Mouse (Mus musculus) neural tube, embryonic 15.5 days (tissue): ENCODE measurements at regions not wholly inside any gene's neighbourhood (a gene's known extent, or its start where the extent isn't known, plus 50 kb on each side); places are given as distances from the start of the nearest gene placed in this dataset.

ENCODE experiments used
- ATAC-seq: fragments of 200-750 bp; cut with Nextera tagmentation; 2 replicates; pipeline ENCODE4 v1.8.0; 2017; ENCODE audit warnings: mild to moderate bottlenecking, moderate TSS enrichment, moderate library complexity; ENCODE audit not compliant: low FRiP score
- H3K27ac ChIP-seq: fragments of 300-500 bp; sonication (generic); replicated peaks from 2 replicates; pipeline ENCODE4 v1.5.1; 2015; ENCODE audit warnings: mild to moderate bottlenecking, inconsistent platforms
- H3K27me3 ChIP-seq: fragments of 300-500 bp; sonication (generic); replicated peaks from 2 replicates; pipeline ENCODE4 v1.6.1; 2015; ENCODE audit warnings: inconsistent platforms
- H3K36me3 ChIP-seq: fragments of 300-500 bp; sonication (generic); 2 replicates; pipeline ENCODE4 v1.6.1; 2015; ENCODE audit warnings: inconsistent platforms
- H3K4me1 ChIP-seq: fragments of 300-500 bp; sonication (generic); 2 replicates; pipeline ENCODE4 v1.6.1; 2015; ENCODE audit warnings: inconsistent platforms
- H3K4me2 ChIP-seq: fragments of 300-500 bp; sonication (generic); 2 replicates; pipeline ENCODE4 v1.6.1; 2015; ENCODE audit warnings: inconsistent platforms, mild to moderate bottlenecking, moderate library complexity
- H3K4me3 ChIP-seq: fragments of 300-500 bp; sonication (generic); replicated peaks from 2 replicates; pipeline ENCODE4 v1.5.1; 2015; ENCODE audit warnings: mild to moderate bottlenecking, inconsistent platforms
- H3K9ac ChIP-seq: fragments of 300-500 bp; sonication (generic); replicated peaks from 2 replicates; pipeline ENCODE4 v1.6.1; 2015; ENCODE audit warnings: mild to moderate bottlenecking, inconsistent platforms
- H3K9me3 ChIP-seq: fragments of 300-500 bp; sonication (generic); replicated peaks from 2 replicates; pipeline ENCODE4 v1.6.1; 2016; ENCODE audit warnings: inconsistent platforms
- WGBS: fragments of 180-500 bp; shearing (Covaris S2); methylation state at CpG from one replicate; pipeline ENCODE4 v1.1.7; 2015; ENCODE audit warnings: mixed read lengths; 5-methylcytosine and 5-hydroxymethylcytosine counted together

DNA sequence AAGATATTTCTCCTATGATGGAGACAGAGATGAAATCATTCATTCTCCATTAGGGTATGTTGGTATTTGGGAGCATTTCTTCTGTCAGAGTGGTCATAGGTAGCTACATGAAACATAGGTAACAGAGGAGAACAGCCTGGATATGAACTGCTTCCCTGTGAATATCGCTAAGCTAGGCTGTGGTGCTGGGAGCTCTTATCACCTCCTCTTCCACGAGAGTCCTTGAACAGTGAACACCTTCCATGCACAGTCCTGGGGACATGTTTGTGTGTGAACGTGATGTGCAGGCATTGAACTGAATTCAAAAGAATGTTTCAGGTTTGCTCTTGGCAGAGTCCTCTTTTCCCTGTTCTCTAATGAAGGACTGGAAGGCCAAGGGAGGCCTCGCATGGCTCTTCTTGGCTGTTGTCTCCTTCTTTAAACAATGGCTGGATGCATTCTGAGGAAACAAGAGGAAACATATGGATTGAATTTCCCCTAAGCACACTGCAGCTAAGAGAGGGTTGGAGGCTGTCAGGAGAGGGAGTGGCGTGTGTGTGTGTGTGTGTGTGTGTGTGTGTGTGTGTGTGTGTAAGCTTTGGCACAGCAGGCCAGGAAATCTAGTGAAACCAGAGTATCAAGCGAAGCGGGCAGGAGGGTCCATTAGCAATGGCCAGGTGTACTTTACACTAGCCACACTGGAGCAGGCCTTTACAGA is 239.8 kb upstream of the Gm12728 start:
- WGBS, result 90% methylated on average over 7 of the region's 7 CpGs
- H3K4me3 ChIP-seq, result no peak overlapping the region
- ATAC-seq, result no peak
- no peaks in the 10 kb centered on the region for H3K27me3 ChIP-seq
- no peaks in the 10 kb centered on the region for H3K9me3 ChIP-seq
- no peak overlapping the region for H3K27ac ChIP-seq
- H3K4me2 ChIP-seq, result no peak overlapping the region
- no peaks in the 10 kb centered on the region for H3K36me3 ChIP-seq
- H3K4me1 ChIP-seq, result no peaks in the 10 kb centered on the region
- no peak overlapping the region for H3K9ac ChIP-seq

DNA sequence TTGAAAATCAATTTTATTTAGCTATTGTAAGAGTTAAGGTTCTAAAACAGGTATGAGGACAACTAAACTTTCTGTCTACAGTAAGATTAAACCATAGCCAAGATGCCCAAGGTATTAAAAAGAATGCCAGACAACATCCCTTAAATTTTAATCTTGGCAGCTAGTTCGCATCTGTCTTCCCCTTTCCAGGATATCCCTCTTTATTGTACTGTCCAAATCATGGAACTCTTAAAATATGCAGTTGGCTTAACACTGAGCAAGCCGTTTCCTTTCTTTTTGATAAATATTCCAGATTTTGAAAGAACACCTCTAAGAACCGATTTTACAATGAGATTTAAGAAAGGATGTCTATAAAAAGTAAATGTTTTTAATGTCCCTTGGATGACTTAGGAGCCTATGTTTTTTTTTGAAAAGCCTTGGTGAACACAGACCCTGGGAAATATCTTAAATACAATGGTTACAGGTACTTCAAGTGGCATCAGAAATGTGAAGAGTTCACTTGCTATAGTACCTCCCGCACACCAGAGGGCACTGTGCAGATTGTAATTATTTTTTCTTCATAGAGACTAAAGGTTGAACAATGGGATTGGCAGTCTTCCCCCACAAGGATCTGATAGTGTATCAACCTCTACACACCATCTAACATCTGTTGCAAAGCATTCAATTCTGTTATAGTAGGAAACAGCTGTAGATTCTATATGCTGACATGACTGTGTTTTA is 237.5 kb upstream of the Gm12728 start:
- Histone ChIP-seq H3K9ac (no peak overlapping the region), H3K4me1 (no peaks in the 10 kb centered on the region), H3K4me2 (no peak overlapping the region), H3K27me3 (no peaks in the 10 kb centered on the region), H3K4me3 (no peak overlapping the region), H3K36me3 (no peaks in the 10 kb centered on the region), H3K9me3 (no peaks in the 10 kb centered on the region), H3K27ac (no peak overlapping the region)
- 96% methylated on average over 4 of the region's 4 CpGs for WGBS
- ATAC-seq, result no peak

DNA sequence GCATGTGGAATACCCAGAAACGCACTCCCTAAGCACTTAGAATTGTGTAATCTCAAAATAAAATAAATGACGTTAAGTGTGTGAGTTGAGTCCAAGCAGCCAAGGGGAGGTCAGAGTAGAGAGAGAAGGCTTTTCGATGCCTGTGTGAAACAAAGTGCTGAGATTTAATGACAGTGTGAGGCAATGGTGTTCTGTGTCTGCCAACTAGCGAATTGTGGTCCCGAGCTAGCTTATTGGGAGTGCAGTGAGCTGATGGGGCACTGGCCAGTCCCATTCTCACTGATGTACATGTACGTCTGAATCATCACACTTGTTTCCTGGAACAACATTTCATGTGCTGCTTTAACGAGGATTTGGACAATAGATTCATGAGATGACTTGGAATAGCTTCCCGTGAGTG is 234.7 kb upstream of the Gm12728 start:
- H3K36me3 ChIP-seq, result no peaks in the 10 kb centered on the region
- no peak overlapping the region for H3K4me2 ChIP-seq
- no peaks in the 10 kb centered on the region for H3K27me3 ChIP-seq
- H3K9ac ChIP-seq, result no peak overlapping the region
- H3K4me3 ChIP-seq, result no peak overlapping the region
- H3K9me3 ChIP-seq, result no peaks in the 10 kb centered on the region
- H3K27ac ChIP-seq, result no peak overlapping the region
- ATAC-seq, result no peak
- 78% methylated on average over 8 of the region's 8 CpGs for WGBS
- H3K4me1 ChIP-seq, result no peaks in the 10 kb centered on the region

DNA sequence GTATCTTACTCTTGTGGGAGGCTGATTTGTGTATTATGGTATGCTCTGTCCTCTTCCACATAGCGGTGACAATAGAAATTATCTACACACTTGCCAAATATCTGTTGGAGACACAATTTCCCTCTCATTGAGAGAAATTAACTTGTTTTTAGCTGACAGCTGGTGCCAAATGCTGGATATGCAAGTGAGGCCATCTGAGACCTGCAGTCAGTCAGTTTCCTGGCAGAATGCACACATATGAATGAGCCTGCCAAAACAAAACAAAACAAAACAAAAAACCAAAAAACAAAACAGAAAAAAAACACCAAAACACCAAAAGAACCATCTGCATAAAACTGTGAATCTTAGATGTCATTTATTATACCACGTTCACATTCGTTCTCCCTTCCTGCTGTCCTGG is 233.7 kb upstream of the Gm12728 start:
- no peak overlapping the region for H3K4me2 ChIP-seq
- no peak overlapping the region for H3K9ac ChIP-seq
- 0 out of 2 replicates have a peak, but pooled peaks cover 1% of the 10 kb centered on the region for H3K4me1 ChIP-seq
- no peaks in the 10 kb centered on the region for H3K27me3 ChIP-seq
- no peaks in the 10 kb centered on the region for H3K9me3 ChIP-seq
- ATAC-seq, result no peak
- no peak overlapping the region for H3K27ac ChIP-seq
- WGBS, result 76% methylated on average over 3 of the region's 3 CpGs
- no peak overlapping the region for H3K4me3 ChIP-seq
- no peaks in the 10 kb centered on the region for H3K36me3 ChIP-seq

DNA sequence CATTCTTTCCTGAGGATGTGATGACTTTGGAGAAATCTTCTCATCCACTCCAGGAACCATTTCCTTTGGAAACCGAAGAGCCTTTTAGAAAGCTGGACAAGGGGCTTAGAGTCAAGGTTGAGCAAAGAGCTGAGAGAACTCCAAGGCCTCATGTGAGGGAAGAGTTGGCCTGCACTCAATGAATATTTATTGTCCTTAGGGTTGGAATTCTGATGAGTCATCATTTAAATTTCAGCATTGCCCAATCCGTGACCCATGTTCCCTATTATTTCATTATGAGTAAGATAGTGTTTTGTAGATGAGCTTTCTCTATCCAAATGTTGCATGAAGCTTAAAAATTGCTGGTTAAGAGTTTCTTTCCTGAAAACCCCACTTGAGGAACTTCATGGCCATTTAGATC is 232.3 kb upstream of the Gm12728 start:
- Histone ChIP-seq H3K4me2 (no peak overlapping the region), H3K27me3 (no peaks in the 10 kb centered on the region), H3K27ac (no peak overlapping the region), H3K9me3 (no peaks in the 10 kb centered on the region), H3K4me3 (no peak overlapping the region), H3K9ac (no peak overlapping the region), H3K4me1 (0 out of 2 replicates have a peak, but pooled peaks cover 4% of the 10 kb centered on the region), H3K36me3 (no peaks in the 10 kb centered on the region)
- 87% methylated on average over 2 of the region's 2 CpGs for WGBS
- no peak for ATAC-seq

DNA sequence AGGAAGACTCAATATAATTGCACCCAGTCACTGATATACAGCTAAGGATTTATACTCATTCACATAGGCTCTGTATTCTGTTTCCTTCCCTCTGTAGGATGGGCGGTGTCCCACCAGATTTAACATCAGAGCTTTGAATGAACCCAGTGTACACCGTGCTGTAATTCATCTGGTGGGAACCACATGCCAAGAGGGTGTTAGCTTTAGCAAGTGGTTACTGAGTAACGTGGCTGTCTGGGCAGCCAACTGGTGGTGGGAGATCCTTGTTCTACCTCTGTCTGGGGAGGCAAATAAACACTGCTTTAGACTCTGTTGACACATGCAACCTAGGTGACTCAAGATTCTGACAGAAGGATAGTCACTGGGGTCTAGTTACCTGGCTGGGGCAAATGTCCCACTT is 229.6 kb upstream of the Gm12728 start:
- WGBS, result 47% methylated on average over 3 of the region's 3 CpGs
- no peaks in the 10 kb centered on the region for H3K27me3 ChIP-seq
- no peaks in the 10 kb centered on the region for H3K36me3 ChIP-seq
- no peaks in the 10 kb centered on the region for H3K9me3 ChIP-seq
- no peak overlapping the region for H3K9ac ChIP-seq
- no peak overlapping the region for H3K27ac ChIP-seq
- H3K4me1 ChIP-seq, result 0 out of 2 replicates have a peak, but pooled peaks cover 4% of the 10 kb centered on the region
- no peak overlapping the region for H3K4me3 ChIP-seq
- no peak; the same call in 1 of the 2 replicates for ATAC-seq
- no peak overlapping the region for H3K4me2 ChIP-seq

DNA sequence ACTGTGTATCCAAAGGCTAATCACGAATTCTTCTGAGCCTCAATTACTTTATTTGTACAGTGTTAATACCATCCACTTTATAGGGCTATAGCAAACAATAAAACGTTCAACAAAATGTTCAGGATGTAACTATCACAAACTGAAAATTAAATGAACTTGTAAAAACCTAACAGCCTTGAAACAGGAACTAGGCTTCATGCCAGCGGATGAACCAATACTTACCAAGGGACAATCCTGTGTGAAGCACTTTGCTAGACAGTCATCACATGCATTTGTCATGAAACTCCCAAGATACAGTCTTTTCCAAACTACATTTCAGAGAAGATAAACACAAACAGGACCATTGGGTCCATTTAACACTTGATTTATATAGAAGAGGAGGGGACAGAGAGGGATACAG is 228.9 kb upstream of the Gm12728 start:
- Histone ChIP-seq H3K9ac (no peak overlapping the region), H3K4me2 (no peak overlapping the region), H3K27me3 (no peaks in the 10 kb centered on the region), H3K4me3 (no peak overlapping the region), H3K36me3 (no peaks in the 10 kb centered on the region), H3K27ac (no peak overlapping the region), H3K9me3 (no peaks in the 10 kb centered on the region), H3K4me1 (0 out of 2 replicates have a peak, but pooled peaks cover 4% of the 10 kb centered on the region)
- WGBS, result 69% methylated on average over 3 of the region's 3 CpGs
- no peak for ATAC-seq

DNA sequence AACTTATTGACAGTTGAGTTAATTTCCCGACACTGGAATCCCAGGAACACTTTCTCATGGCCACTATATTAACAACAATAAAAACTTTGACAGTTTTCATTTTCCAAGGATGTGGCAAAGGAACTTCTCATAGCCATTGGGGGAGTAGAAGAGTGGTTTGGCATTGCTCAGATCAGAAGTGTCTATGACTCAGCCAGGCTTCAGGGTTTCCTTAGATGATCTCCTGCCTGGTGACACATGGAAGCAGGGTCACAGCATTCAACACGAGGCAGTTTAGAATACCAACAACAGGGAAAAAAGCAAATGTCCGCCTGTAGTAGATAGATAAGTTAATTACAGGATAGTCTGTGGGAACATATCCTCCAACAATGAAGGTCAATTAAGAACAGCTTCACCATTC is 228.1 kb upstream of the Gm12728 start:
- no peak for ATAC-seq
- H3K27me3 ChIP-seq, result no peaks in the 10 kb centered on the region
- no peaks in the 10 kb centered on the region for H3K36me3 ChIP-seq
- H3K9ac ChIP-seq, result no peak overlapping the region
- H3K27ac ChIP-seq, result no peak overlapping the region
- no peak overlapping the region for H3K4me2 ChIP-seq
- H3K9me3 ChIP-seq, result no peaks in the 10 kb centered on the region
- no peak overlapping the region for H3K4me3 ChIP-seq
- 81% methylated on average over 3 of the region's 3 CpGs for WGBS
- 0 out of 2 replicates have a peak, but pooled peaks cover 4% of the 10 kb centered on the region for H3K4me1 ChIP-seq

DNA sequence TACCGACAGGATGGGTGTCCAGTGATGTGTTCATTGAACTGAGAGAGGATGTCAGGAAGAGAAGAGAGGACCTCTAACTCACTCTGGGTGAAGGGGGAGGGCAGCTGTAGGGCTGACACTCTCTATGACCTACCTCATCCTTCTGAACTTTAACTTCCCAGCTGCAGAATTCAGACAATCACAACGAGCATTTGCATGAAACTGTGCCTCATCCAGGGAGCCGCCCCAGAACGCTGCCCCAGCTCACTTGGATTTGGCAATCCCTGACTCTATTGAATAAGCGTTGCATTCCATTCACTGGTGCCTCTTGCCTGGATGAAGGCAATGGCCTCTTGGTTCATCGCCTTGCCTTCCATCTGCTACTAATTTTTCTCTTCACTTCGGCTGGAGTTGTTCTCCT is 223.9 kb upstream of the Gm12728 start:
- Histone ChIP-seq H3K27me3 (no peaks in the 10 kb centered on the region), H3K4me3 (no peak overlapping the region), H3K27ac (no peak overlapping the region), H3K4me2 (no peak overlapping the region), H3K4me1 (0 out of 2 replicates have a peak, but pooled peaks cover 4% of the 10 kb centered on the region), H3K36me3 (no peaks in the 10 kb centered on the region), H3K9ac (no peak overlapping the region), H3K9me3 (no peaks in the 10 kb centered on the region)
- ATAC-seq, result no peak
- 85% methylated on average over 7 of the region's 7 CpGs for WGBS

DNA sequence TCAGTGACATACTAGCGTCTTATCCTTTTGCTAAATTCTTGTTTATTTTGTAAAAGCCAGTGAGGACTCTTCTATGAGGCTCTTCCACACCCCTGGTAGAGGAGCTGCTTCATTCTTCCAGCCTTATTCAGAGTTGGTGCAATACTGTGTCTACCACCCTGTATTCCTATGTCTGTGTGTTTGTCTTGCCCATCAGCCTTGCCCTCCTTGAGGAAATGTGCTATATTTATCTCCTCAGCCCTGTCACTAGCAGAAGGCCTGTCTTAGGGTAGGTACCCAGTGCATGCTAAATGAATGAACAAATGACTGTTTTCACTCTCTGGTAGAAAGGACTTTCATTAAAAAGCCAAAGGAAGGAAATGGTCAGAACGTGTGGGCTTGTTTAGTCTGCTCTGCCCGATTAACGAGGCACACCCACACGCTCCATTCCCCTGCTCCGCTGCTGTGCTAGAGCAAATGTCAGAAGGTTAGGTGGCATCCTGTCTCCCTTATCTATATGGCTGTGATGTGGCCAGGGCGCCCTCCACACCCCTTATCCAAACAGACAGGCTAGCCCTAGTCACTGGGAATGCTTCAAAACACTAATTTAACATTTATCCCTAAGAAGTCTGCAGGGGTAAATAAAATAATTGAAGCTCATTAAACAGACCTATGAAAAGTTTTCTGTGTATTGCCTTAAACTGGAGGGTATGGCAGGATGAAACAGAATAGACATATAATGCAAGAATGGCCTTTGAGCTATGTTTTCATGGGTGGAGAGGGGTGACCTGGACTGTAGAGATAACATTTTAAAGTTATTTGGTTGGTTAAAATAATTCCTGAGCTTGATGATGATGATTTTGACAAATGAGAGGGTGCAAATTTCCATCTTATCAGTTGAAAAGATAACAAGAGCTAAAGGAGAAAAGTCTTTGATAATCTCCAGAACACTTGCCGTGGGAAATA is 222.9 kb upstream of the Gm12728 start:
- Histone ChIP-seq H3K4me1 (no peaks in the 10 kb centered on the region), H3K36me3 (no peaks in the 10 kb centered on the region), H3K4me3 (no peak overlapping the region), H3K4me2 (no peak overlapping the region), H3K9me3 (no peaks in the 10 kb centered on the region), H3K9ac (no peak overlapping the region), H3K27ac (no peak overlapping the region), H3K27me3 (no peaks in the 10 kb centered on the region)
- 85% methylated on average over 8 of the region's 8 CpGs for WGBS
- no peak for ATAC-seq

DNA sequence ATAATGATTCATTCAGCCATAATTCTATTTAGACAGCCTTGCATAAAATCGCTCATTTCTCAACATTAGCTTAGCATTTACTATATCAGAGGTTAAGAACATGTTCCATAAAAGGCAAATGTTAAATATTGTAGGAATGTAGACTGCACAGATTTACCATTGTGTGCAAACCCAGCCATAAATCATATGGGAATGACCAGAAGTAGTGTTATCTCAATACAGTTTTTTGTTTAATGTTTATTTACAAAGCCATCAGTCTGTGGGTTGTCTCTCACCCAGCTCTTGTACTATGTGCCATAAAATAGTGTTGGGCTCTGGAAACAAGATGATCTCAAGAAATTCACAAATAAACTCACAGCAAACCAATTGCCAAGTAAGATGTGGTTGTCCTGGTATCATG is 220.0 kb upstream of the Gm12728 start:
- H3K36me3 ChIP-seq, result no peaks in the 10 kb centered on the region
- no peaks in the 10 kb centered on the region for H3K4me1 ChIP-seq
- no peak for ATAC-seq
- WGBS, result 88% methylated on average over 1 of the region's 1 CpGs
- no peak overlapping the region for H3K4me3 ChIP-seq
- no peaks in the 10 kb centered on the region for H3K27me3 ChIP-seq
- H3K27ac ChIP-seq, result no peak overlapping the region
- no peaks in the 10 kb centered on the region for H3K9me3 ChIP-seq
- no peak overlapping the region for H3K9ac ChIP-seq
- H3K4me2 ChIP-seq, result no peak overlapping the region
